Mouse (Mus musculus): ENCODE results near the gene Gm8660.
"Not testable (repeated sequence)": the region's sequence is repeated elsewhere in the genome, so short reads cannot be mapped to it uniquely, and the experiment has no call there.

Gene Gm8660

DNA sequence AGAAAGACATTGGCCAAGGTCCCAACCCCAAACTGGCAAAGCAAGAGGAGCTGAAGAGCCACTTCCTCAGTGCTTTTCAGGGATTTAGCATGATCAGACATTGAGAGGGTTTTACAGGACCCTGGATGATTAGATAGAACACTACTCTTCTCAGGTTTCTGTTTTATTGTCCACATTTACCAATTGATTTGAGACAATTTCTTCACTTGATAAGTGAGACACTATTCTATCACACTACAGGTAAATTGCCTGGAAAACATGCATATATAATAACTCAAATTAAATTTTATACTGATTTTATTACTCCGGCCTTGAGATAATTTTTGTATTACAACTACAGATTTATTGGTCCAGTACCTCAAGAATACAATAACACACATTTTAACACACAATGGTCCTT is at the start of gene Gm8660:
Gene Gm8660, minus strand, starts transcription at position 101 of the 400 bp plus-strand sequence.
- DNase-seq = not testable (repeated sequence)

DNA sequence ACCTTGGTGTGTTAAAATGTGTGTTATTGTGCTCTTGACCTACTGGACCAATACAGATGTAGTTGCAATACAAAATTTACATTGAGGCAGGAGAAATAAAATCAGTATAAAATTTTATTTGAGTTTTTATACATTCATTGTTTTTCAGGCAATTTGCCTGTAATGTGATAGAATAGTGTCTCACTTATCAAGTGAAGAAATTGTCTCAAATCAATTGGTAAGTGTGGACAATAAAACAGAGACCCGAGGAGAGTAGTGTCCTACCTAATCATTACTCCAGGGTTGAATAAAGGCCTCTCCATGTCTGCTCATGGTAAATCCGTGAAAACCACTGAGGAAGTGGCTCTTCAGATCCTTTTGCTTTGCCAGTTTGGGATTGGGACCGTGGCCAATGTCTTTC is 42.4 kb upstream of the Gm8660 start, which contains the start of gene Vmn1r148:
Gene Vmn1r148, plus strand, starts transcription at position 301 of the 400 bp plus-strand sequence.
- not testable (repeated sequence) for DNase-seq

DNA sequence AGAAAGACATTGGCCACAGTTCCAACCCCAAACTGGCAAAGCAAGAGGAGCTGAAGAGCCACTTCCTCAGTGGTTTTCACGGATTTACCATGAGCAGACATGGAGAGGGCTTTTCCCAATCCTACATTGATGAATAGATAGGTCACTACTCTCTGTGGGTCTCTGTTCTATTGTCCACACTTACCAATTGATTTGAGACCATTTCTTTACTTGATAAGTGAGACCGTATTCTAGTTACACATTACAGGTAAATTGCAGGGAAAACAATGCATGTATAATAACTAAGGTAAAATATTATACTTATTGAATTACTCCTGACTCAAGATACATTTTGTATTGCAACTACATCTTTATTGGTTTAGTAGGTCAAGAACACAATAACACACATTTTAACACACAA is 41.2 kb downstream of the Gm8660 start, which contains the start of gene Gm4187:
Gene Gm4187, minus strand, starts transcription at position 101 of the 400 bp plus-strand sequence.
- DNase-seq = not testable (repeated sequence)

All from retina, postnatal 1 day (tissue).